Mouse (Mus musculus) megakaryocyte progenitor cell, adult 5-6 weeks (primary cell): Measurements from ENCODE around the gene Raet1e. TPM values are rescaled to one million over a fixed set of nuclear protein-coding genes. Genes with fewer than 3 reads are reported as not detected.
"Not testable (repeated sequence)": the region's sequence is repeated elsewhere in the genome, so short reads cannot be mapped to it uniquely, and the experiment has no call there.

ENCODE experiments used
- ATAC-seq: replicated peaks from 2 replicates; pipeline ENCODE4 v1.8.0; 2016; ENCODE audit warnings: mild to moderate bottlenecking, moderate TSS enrichment, inconsistent platforms; ENCODE audit not compliant: poor library complexity
- total RNA-seq, 2 experiments: library from RNA; stranded (forward) in 1 of 2; stranded (reverse) in 1 of 2; fragments of 157-497, 149-512 nt in 1 of 2; fragments of 200-1000 nt in 1 of 2; gene quantifications; 2 replicates each; pipeline versions ENCODE4 v1.2.3 to v1.2.4; 2015 to 2017

Gene Raet1e
- total RNA-seq, 2 experiments from 2014 or later, result 0.71 TPM; not detected in 1

- 0 out of 2 replicates have a peak, but pooled peaks have one; percentile 17 for ATAC-seq
Observed at GRCm38 (mm10) chr10:22270879-22271786, 112.8 kb downstream of the Raet1e start.

GRCm38 (mm10) chr10:22272914-22273683 is 114.7 kb downstream of the Raet1e start:
- peak; percentile 57; the same call in 1 of the 2 replicates for ATAC-seq

GRCm38 (mm10) chr10:22273684-22274305 is 115.4 kb downstream of the Raet1e start:
- ATAC-seq, result no peak

- ATAC-seq, result no peak
Observed at GRCm38 (mm10) chr10:22274445-22275057, 116.2 kb downstream of the Raet1e start.

- ATAC-seq, result not testable (repeated sequence)
Observed at GRCm38 (mm10) chr10:22278468-22278867, 120.1 kb downstream of the Raet1e start.

GRCm38 (mm10) chr10:22282816-22283215 is 124.4 kb downstream of the Raet1e start:
- ATAC-seq, result peak; percentile 86

- ATAC-seq, result no peak
Observed at GRCm38 (mm10) chr10:22295676-22296075, 137.3 kb downstream of the Raet1e start.

GRCm38 (mm10) chr10:22297033-22297762 is 138.8 kb downstream of the Raet1e start:
- ATAC-seq, result no peak

GRCm38 (mm10) chr10:22297766-22298461 is 139.5 kb downstream of the Raet1e start:
- no peak for ATAC-seq

- ATAC-seq, result peak; percentile 32; the same call in 1 of the 2 replicates
Observed at GRCm38 (mm10) chr10:22299324-22299723, 141.0 kb downstream of the Raet1e start.

GRCm38 (mm10) chr10:22301641-22302040 is 143.3 kb downstream of the Raet1e start:
- peak; percentile 58 for ATAC-seq

- peak; percentile 67 for ATAC-seq
Observed at GRCm38 (mm10) chr10:22302344-22303057, 144.1 kb downstream of the Raet1e start.

- ATAC-seq, result no peak
Observed at GRCm38 (mm10) chr10:22303736-22304135, 145.4 kb downstream of the Raet1e start.

GRCm38 (mm10) chr10:22305801-22306200 is 147.4 kb downstream of the Raet1e start:
- ATAC-seq, result no peak

- peak; percentile 91 for ATAC-seq
Observed at GRCm38 (mm10) chr10:22306452-22306851, 148.1 kb downstream of the Raet1e start.

- ATAC-seq, result no peak
Observed at GRCm38 (mm10) chr10:22308221-22308620, 149.9 kb downstream of the Raet1e start.

GRCm38 (mm10) chr10:22322858-22323257 is 164.5 kb downstream of the Raet1e start:
- no peak for ATAC-seq

- ATAC-seq, result 0 out of 2 replicates have a peak, but pooled peaks have one; percentile 31
Observed at GRCm38 (mm10) chr10:22345721-22346120, 187.4 kb downstream of the Raet1e start.
